Mouse (Mus musculus): ENCODE results near the gene Stk19. TPM values are rescaled to one million over a fixed set of nuclear protein-coding genes. Genes with fewer than 3 reads are reported as not detected.

The Stk19 gene
- polyA plus RNA-seq, 2 experiments: 23.9 to 46.4 TPM

DNA sequence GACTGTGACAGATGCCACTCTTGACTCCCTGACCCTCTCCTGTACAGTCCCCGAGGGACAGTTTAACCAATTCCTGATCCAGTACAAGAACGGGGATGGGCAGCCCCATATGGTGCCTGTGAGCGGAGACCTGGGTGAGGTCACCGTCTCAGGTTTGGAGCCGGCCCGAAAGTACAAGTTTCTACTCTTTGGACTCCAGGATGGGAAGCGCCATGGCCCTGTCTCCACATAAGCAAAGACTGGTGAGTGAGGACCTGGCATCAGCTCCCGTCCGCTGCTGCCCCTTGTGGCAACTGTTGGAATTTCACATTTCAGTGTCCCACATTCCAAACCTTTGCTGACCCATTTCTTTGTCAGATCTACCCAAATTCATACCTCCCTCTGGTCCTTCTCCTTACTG lies 41.1 kb downstream of the Stk19 start:
- no peak overlapping the region for H3K27ac ChIP-seq (replicated peaks; ENCODE audit: low read depth, low read length)
- H3K4me3 ChIP-seq (replicated peaks; ENCODE audit: low read length): no peak overlapping the region
- no peak for ATAC-seq (ENCODE audit: low FRiP score, low read depth)
- WGBS: 64% methylated on average over 9 of the region's 9 CpGs
- no peaks in the 10 kb centered on the region for H3K4me1 ChIP-seq (ENCODE audit: control insufficient read depth, insufficient read depth, low read length)
- no peaks in the 10 kb centered on the region for H3K27me3 ChIP-seq (ENCODE audit: control insufficient read depth, insufficient read depth, low read length)
- H3K9me3 ChIP-seq (ENCODE audit: control insufficient read depth, low read length): no peaks in the 10 kb centered on the region
- no peak overlapping the region for H3K4me2 ChIP-seq (replicated peaks; ENCODE audit: low read depth, low read length, severe bottlenecking)
- DNase-seq (ENCODE audit: low spot score): no peak
- TF ChIP-seq POLR2A (IDR thresholded peaks at IDR 0.05; ENCODE audit: borderline replicate concordance, extremely low read depth, insufficient read depth, insufficient read length): no peak
- no peak overlapping the region for H3K9ac ChIP-seq (ENCODE audit: low read depth, low read length, severe bottlenecking)
- no peaks in the 10 kb centered on the region for H3K36me3 ChIP-seq (ENCODE audit: control insufficient read depth, insufficient read depth, low read length)

DNA sequence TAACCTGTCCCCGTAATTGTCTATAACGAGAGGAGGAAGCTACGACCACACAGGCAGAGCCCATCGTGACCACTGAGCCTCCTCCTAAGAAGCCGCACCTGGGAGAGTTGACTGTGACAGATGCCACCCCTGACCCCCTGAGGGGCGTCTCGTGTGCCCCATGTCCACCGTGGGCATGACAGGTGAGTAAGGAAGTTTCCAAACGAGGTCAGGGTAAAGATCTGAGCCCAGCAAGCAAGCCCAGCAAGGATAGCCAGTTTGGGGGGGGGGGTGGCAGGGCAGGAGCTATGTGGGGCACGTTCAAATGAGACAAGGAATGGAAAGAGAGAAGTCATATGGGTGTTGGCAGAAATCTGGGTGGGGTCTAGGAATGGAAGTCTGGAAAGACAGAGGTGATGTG lies 41.7 kb downstream of the Stk19 start:
- Histone ChIP-seq H3K9ac (ENCODE audit: low read depth, low read length, severe bottlenecking) (no peak overlapping the region), H3K4me1 (ENCODE audit: control insufficient read depth, insufficient read depth, low read length) (no peaks in the 10 kb centered on the region), H3K36me3 (ENCODE audit: control insufficient read depth, insufficient read depth, low read length) (no peaks in the 10 kb centered on the region), H3K9me3 (ENCODE audit: control insufficient read depth, low read length) (no peaks in the 10 kb centered on the region), H3K4me3 (replicated peaks; ENCODE audit: low read length) (no peak overlapping the region), H3K27ac (replicated peaks; ENCODE audit: low read depth, low read length) (no peak overlapping the region), H3K27me3 (ENCODE audit: control insufficient read depth, insufficient read depth, low read length) (no peaks in the 10 kb centered on the region), H3K4me2 (replicated peaks; ENCODE audit: low read depth, low read length, severe bottlenecking) (no peak overlapping the region)
- DNase-seq (ENCODE audit: low spot score) (no peak), ATAC-seq (ENCODE audit: low FRiP score, low read depth) (no peak)
- no peak for TF ChIP-seq POLR2A (IDR thresholded peaks at IDR 0.05; ENCODE audit: borderline replicate concordance, extremely low read depth, insufficient read depth, insufficient read length)
- WGBS: 83% methylated on average over 10 of the region's 10 CpGs

DNA sequence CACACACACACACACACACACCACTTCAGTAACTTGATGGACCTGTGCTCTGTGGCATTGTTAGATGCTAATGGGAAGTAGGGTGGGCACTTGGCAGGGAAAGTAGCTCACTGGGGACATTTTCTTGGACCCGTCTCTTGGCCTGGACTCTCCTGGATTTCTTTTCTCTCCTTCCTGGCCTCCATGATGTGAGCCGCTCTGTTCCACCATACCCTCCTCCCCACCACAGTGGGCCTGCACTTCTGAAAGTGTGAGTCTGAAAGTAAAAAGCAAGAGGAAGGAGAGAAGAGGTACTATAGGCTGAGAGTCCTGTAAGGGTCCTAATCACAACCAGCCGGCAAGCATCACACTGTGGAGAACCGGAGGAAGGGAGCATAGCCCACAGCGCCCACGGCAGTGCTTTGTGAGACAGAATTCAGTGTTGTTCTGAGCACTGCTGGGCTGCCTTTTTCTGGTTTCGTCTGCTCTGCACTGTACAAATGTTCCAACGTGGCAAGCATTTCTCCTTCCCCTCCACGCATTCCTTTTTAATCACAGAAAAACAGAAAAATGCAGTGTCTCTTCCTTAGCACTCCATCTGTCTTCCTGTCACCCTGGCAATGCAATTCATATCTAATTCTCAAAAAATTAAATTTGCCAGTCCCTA lies 58.9 kb downstream of the Stk19 start:
- Histone ChIP-seq H3K36me3 (ENCODE audit: control insufficient read depth, insufficient read depth, low read length) (no peaks in the 10 kb centered on the region), H3K4me2 (replicated peaks; ENCODE audit: low read depth, low read length, severe bottlenecking) (no peak overlapping the region), H3K27ac (replicated peaks; ENCODE audit: low read depth, low read length) (0 out of 2 replicates have a peak overlapping the region, but pooled peaks have one; percentile 43), H3K4me1 (ENCODE audit: control insufficient read depth, insufficient read depth, low read length) (no peaks in the 10 kb centered on the region), H3K9me3 (ENCODE audit: control insufficient read depth, low read length) (no peaks in the 10 kb centered on the region), H3K9ac (ENCODE audit: low read depth, low read length, severe bottlenecking) (no peak overlapping the region), H3K4me3 (replicated peaks; ENCODE audit: low read length) (no peak overlapping the region), H3K27me3 (ENCODE audit: control insufficient read depth, insufficient read depth, low read length) (no peaks in the 10 kb centered on the region)
- no peak for ATAC-seq (ENCODE audit: low FRiP score, low read depth)
- TF ChIP-seq POLR2A (IDR thresholded peaks at IDR 0.05; ENCODE audit: borderline replicate concordance, extremely low read depth, insufficient read depth, insufficient read length): no peak
- 65% methylated on average over 9 of the region's 9 CpGs for WGBS
- DNase-seq (ENCODE audit: low spot score): no peak

Small RNA genes lying within 50 kb of the gene (microRNA-seq; reads per million reads assigned to microRNA genes)
- gene Mir6970 (0.92 reads per million), gene Mir6971 (0.92 reads per million), gene Mir6972 (not detected)

Other genes starting within 250 kb of the Stk19 start
Only the 30 nearest of the 39 such genes appear.
- 11.3 and 12.8 TPM in 2 replicates for gene Egfl8, start 221.0 kb downstream of the Stk19 start, polyA plus RNA-seq (2012; rRNA removed)
- gene Egfl8, start 221.0 kb downstream of the Stk19 start, polyA plus RNA-seq (2014; fragmentation: Nextera tagmentation; extraction: Ambion mirVana): 8.1 and 8.7 TPM in 2 replicates
- 39.6 and 52.4 TPM in 2 replicates for gene Ppt2, start 208.4 kb downstream of the Stk19 start, polyA plus RNA-seq (2012; rRNA removed)
- gene Ppt2, start 208.4 kb downstream of the Stk19 start, polyA plus RNA-seq (2014; fragmentation: Nextera tagmentation; extraction: Ambion mirVana): 27.0 and 29.9 TPM in 2 replicates
- gene Prrt1, start 207.4 kb downstream of the Stk19 start, polyA plus RNA-seq (2012; rRNA removed): 5.5 and 5.7 TPM in 2 replicates
- 0.40 and 0.94 TPM in 2 replicates for gene Prrt1, start 207.4 kb downstream of the Stk19 start, polyA plus RNA-seq (2014; fragmentation: Nextera tagmentation; extraction: Ambion mirVana)
- 5.1 TPM in 2 replicates for gene Fkbpl, start 192.2 kb downstream of the Stk19 start, polyA plus RNA-seq (2012; rRNA removed)
- 11.9 and 12.5 TPM in 2 replicates for gene Fkbpl, start 192.2 kb downstream of the Stk19 start, polyA plus RNA-seq (2014; fragmentation: Nextera tagmentation; extraction: Ambion mirVana)
- 104 and 121 TPM in 2 replicates for gene Atf6b, start 189.8 kb downstream of the Stk19 start, polyA plus RNA-seq (2012; rRNA removed)
- 68.3 and 80.9 TPM in 2 replicates for gene Atf6b, start 189.8 kb downstream of the Stk19 start, polyA plus RNA-seq (2014; fragmentation: Nextera tagmentation; extraction: Ambion mirVana)
- 4.5 and 5.4 TPM in 2 replicates for gene Tnxb, start 166.4 kb downstream of the Stk19 start, polyA plus RNA-seq (2012; rRNA removed)
- gene Tnxb, start 166.4 kb downstream of the Stk19 start, polyA plus RNA-seq (2014; fragmentation: Nextera tagmentation; extraction: Ambion mirVana): 1.5 and 2.0 TPM in 2 replicates
- gene C4b, start 93.1 kb downstream of the Stk19 start, polyA plus RNA-seq (2012; rRNA removed): 3.2 and 4.3 TPM in 2 replicates
- 0.53 and 1.3 TPM in 2 replicates for gene C4b, start 93.1 kb downstream of the Stk19 start, polyA plus RNA-seq (2014; fragmentation: Nextera tagmentation; extraction: Ambion mirVana)
- 0.25 and 0.68 TPM in 2 replicates for gene Cyp21a1, start 32.4 kb downstream of the Stk19 start, polyA plus RNA-seq (2012; rRNA removed)
- 0.17 and 0.33 TPM in 2 replicates for gene Cyp21a1, start 32.4 kb downstream of the Stk19 start, polyA plus RNA-seq (2014; fragmentation: Nextera tagmentation; extraction: Ambion mirVana)
- 87.6 and 98.9 TPM in 2 replicates for gene Dxo, start 74 bp upstream of the Stk19 start, polyA plus RNA-seq (2012; rRNA removed)
- 52.6 and 59.9 TPM in 2 replicates for gene Dxo, start 74 bp upstream of the Stk19 start, polyA plus RNA-seq (2014; fragmentation: Nextera tagmentation; extraction: Ambion mirVana)
- gene Skiv2l, start 13.3 kb upstream of the Stk19 start, polyA plus RNA-seq (2012; rRNA removed): 75.8 and 99.4 TPM in 2 replicates
- 43.5 and 45.0 TPM in 2 replicates for gene Skiv2l, start 13.3 kb upstream of the Stk19 start, polyA plus RNA-seq (2014; fragmentation: Nextera tagmentation; extraction: Ambion mirVana)
- 56.4 and 92.2 TPM in 2 replicates for gene Nelfe, start 13.4 kb upstream of the Stk19 start, polyA plus RNA-seq (2012; rRNA removed)
- gene Nelfe, start 13.4 kb upstream of the Stk19 start, polyA plus RNA-seq (2014; fragmentation: Nextera tagmentation; extraction: Ambion mirVana): 101 and 111 TPM in 2 replicates
- gene Cfb, start 25.6 kb upstream of the Stk19 start, polyA plus RNA-seq (2012; rRNA removed): 0.76 and 0.88 TPM in 2 replicates
- gene Cfb, start 25.6 kb upstream of the Stk19 start, polyA plus RNA-seq (2014; fragmentation: Nextera tagmentation; extraction: Ambion mirVana): 1.6 and 2.1 TPM in 2 replicates
- gene Zbtb12, start 42.5 kb upstream of the Stk19 start, polyA plus RNA-seq (2012; rRNA removed): 44.3 and 52.0 TPM in 2 replicates
- 1.4 and 1.5 TPM in 2 replicates for gene Zbtb12, start 42.5 kb upstream of the Stk19 start, polyA plus RNA-seq (2014; fragmentation: Nextera tagmentation; extraction: Ambion mirVana)
- not detected in 2 replicates for gene Gm20547, start 45.1 kb upstream of the Stk19 start, polyA plus RNA-seq (2012; rRNA removed)
- not detected in 2 replicates for gene Gm20547, start 45.1 kb upstream of the Stk19 start, polyA plus RNA-seq (2014; fragmentation: Nextera tagmentation; extraction: Ambion mirVana)
- gene C2, start 61.3 kb upstream of the Stk19 start, polyA plus RNA-seq (2012; rRNA removed): 4.7 and 5.1 TPM in 2 replicates
- 3.9 and 4.9 TPM in 2 replicates for gene C2, start 61.3 kb upstream of the Stk19 start, polyA plus RNA-seq (2014; fragmentation: Nextera tagmentation; extraction: Ambion mirVana)
- 232 and 297 TPM in 2 replicates for gene Ehmt2, start 61.5 kb upstream of the Stk19 start, polyA plus RNA-seq (2012; rRNA removed)
- gene Ehmt2, start 61.5 kb upstream of the Stk19 start, polyA plus RNA-seq (2014; fragmentation: Nextera tagmentation; extraction: Ambion mirVana): 72.8 and 80.6 TPM in 2 replicates
- gene Slc44a4, start 77.5 kb upstream of the Stk19 start, polyA plus RNA-seq (2012; rRNA removed): 0.09 and 0.10 TPM in 2 replicates
- not detected in 2 replicates for gene Slc44a4, start 77.5 kb upstream of the Stk19 start, polyA plus RNA-seq (2014; fragmentation: Nextera tagmentation; extraction: Ambion mirVana)
- 19.3 and 26.5 TPM in 2 replicates for gene Neu1, start 94.3 kb upstream of the Stk19 start, polyA plus RNA-seq (2012; rRNA removed)
- 18.2 and 18.4 TPM in 2 replicates for gene Neu1, start 94.3 kb upstream of the Stk19 start, polyA plus RNA-seq (2014; fragmentation: Nextera tagmentation; extraction: Ambion mirVana)
- gene Hspa1b, start 122.3 kb upstream of the Stk19 start, polyA plus RNA-seq (2012; rRNA removed): 22.8 and 25.6 TPM in 2 replicates
- 1.6 and 2.2 TPM in 2 replicates for gene Hspa1b, start 122.3 kb upstream of the Stk19 start, polyA plus RNA-seq (2014; fragmentation: Nextera tagmentation; extraction: Ambion mirVana)
- not detected in 2 replicates for gene Gm20481, start 133.0 kb upstream of the Stk19 start, polyA plus RNA-seq (2012; rRNA removed)
- not detected in 2 replicates for gene Gm20481, start 133.0 kb upstream of the Stk19 start, polyA plus RNA-seq (2014; fragmentation: Nextera tagmentation; extraction: Ambion mirVana)
- 6.5 and 7.1 TPM in 2 replicates for gene Hspa1a, start 135.2 kb upstream of the Stk19 start, polyA plus RNA-seq (2012; rRNA removed)
- 9.5 and 9.6 TPM in 2 replicates for gene Hspa1a, start 135.2 kb upstream of the Stk19 start, polyA plus RNA-seq (2014; fragmentation: Nextera tagmentation; extraction: Ambion mirVana)
- 0.44 and 0.47 TPM in 2 replicates for gene Hspa1l, start 135.8 kb upstream of the Stk19 start, polyA plus RNA-seq (2012; rRNA removed)
- gene Hspa1l, start 135.8 kb upstream of the Stk19 start, polyA plus RNA-seq (2014; fragmentation: Nextera tagmentation; extraction: Ambion mirVana): 0.85 and 1.4 TPM in 2 replicates
- 186 and 233 TPM in 2 replicates for gene Lsm2, start 144.9 kb upstream of the Stk19 start, polyA plus RNA-seq (2012; rRNA removed)
- 170 and 178 TPM in 2 replicates for gene Lsm2, start 144.9 kb upstream of the Stk19 start, polyA plus RNA-seq (2014; fragmentation: Nextera tagmentation; extraction: Ambion mirVana)
- 163 and 216 TPM in 2 replicates for gene Vars, start 164.0 kb upstream of the Stk19 start, polyA plus RNA-seq (2012; rRNA removed)
- 88.3 and 100 TPM in 2 replicates for gene Vars, start 164.0 kb upstream of the Stk19 start, polyA plus RNA-seq (2014; fragmentation: Nextera tagmentation; extraction: Ambion mirVana)
- 0.64 and 0.85 TPM in 2 replicates for gene Vwa7, start 179.6 kb upstream of the Stk19 start, polyA plus RNA-seq (2012; rRNA removed)
- 0.11 and 0.15 TPM in 2 replicates for gene Vwa7, start 179.6 kb upstream of the Stk19 start, polyA plus RNA-seq (2014; fragmentation: Nextera tagmentation; extraction: Ambion mirVana)
- gene Sapcd1, start 191.1 kb upstream of the Stk19 start, polyA plus RNA-seq (2012; rRNA removed): 12.0 and 15.2 TPM in 2 replicates
- gene Sapcd1, start 191.1 kb upstream of the Stk19 start, polyA plus RNA-seq (2014; fragmentation: Nextera tagmentation; extraction: Ambion mirVana): 12.5 and 13.7 TPM in 2 replicates
- 6.4 and 6.5 TPM in 2 replicates for gene Msh5, start 209.8 kb upstream of the Stk19 start, polyA plus RNA-seq (2012; rRNA removed)
- gene Msh5, start 209.8 kb upstream of the Stk19 start, polyA plus RNA-seq (2014; fragmentation: Nextera tagmentation; extraction: Ambion mirVana): 3.4 and 3.5 TPM in 2 replicates
- gene Clic1, start 213.0 kb upstream of the Stk19 start, polyA plus RNA-seq (2012; rRNA removed): 229 and 236 TPM in 2 replicates
- 103 and 108 TPM in 2 replicates for gene Clic1, start 213.0 kb upstream of the Stk19 start, polyA plus RNA-seq (2014; fragmentation: Nextera tagmentation; extraction: Ambion mirVana)
- 271 and 326 TPM in 2 replicates for gene Ddah2, start 222.1 kb upstream of the Stk19 start, polyA plus RNA-seq (2012; rRNA removed)
- gene Ddah2, start 222.1 kb upstream of the Stk19 start, polyA plus RNA-seq (2014; fragmentation: Nextera tagmentation; extraction: Ambion mirVana): 358 and 403 TPM in 2 replicates
- gene Ly6g6c, start 228.4 kb upstream of the Stk19 start, polyA plus RNA-seq (2012; rRNA removed): 3.4 and 5.5 TPM in 2 replicates
- gene Ly6g6c, start 228.4 kb upstream of the Stk19 start, polyA plus RNA-seq (2014; fragmentation: Nextera tagmentation; extraction: Ambion mirVana): 10.4 and 22.3 TPM in 2 replicates

Data from limb, embryonic 14.5 days (tissue).